Mouse (Mus musculus) CH12.LX (cell line): Measurements from ENCODE around the gene 4931428L18Rik.

ENCODE experiments used
- CTCF ChIP-seq, 2 experiments: IDR thresholded peaks in 1 of 2; conservative IDR thresholded peaks in 1 of 2; 2 replicates each; pipeline ENCODE4 v1.5.1; 2011 to 2012; ENCODE audit warnings: low read depth in 2 of 2, low read length in 2 of 2, improper control_type of control experiment in 1 of 2, inconsistent platforms in 1 of 2, mild to moderate bottlenecking in 1 of 2, moderate library complexity in 1 of 2
- MAFK ChIP-seq: IDR thresholded peaks from 2 replicates; pipeline ENCODE4 v1.6.1; 2011; ENCODE audit warnings: low read length, improper control_type of control experiment; ENCODE audit not compliant: insufficient replicate concordance
- POLR2A ChIP-seq: IDR thresholded peaks from 2 replicates; pipeline ENCODE4 v1.6.1; 2011; ENCODE audit warnings: low read depth, mild to moderate bottlenecking, improper control_type of control experiment, low read length
- POLR2AphosphoS2 ChIP-seq: IDR thresholded peaks from 2 replicates; pipeline ENCODE4 v1.6.1; 2011; ENCODE audit warnings: low read depth, low read length, improper control_type of control experiment

DNA sequence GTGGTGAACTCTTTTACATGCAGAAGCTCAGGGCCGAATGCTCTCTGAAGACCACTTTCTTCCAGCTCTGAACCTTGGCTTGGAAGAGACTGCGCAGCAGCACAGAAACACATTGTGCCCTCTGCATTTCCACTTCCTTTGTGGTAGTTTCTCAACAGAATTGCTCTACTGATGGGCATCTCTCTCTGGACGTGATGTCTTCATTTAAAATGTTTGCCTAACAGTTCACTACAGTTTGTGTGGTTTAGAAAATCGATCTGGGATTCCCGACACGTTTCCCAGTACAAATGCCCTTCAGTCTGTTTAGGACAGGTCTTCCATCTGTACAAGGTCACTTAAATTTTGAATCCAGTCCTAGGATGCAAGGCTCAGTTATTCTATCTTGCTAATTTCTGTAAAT lies 206.4 kb downstream of the 4931428L18Rik start:
- TF ChIP-seq POLR2A (no peak), POLR2AphosphoS2 (no peak), MAFK (no peak), CTCF (conservative IDR thresholded peaks at IDR 0.05 in 1 of 2, IDR thresholded peaks at IDR 0.05 in 1 of 2; ENCODE audit: low read depth in 2 of 2, low read length in 2 of 2) (no peak)
